Mouse (Mus musculus) heart, postnatal 4 days (tissue): ENCODE data around the gene Rbpj. TPM values are rescaled to one million over a fixed set of nuclear protein-coding genes. Genes with fewer than 3 reads are reported as not detected.

Experiments used
- DNase-seq: peaks from one replicate; pipeline ENCODE4 v3.0.0; 2021
- total RNA-seq, 2 experiments: library from RNA; stranded (reverse); gene quantifications; 2 replicates each; pipeline ENCODE4 v1.2.3; 2021

The Rbpj gene
- total RNA-seq, 2 experiments from 2014 or later = 36.7 to 42.4 TPM

DNA sequence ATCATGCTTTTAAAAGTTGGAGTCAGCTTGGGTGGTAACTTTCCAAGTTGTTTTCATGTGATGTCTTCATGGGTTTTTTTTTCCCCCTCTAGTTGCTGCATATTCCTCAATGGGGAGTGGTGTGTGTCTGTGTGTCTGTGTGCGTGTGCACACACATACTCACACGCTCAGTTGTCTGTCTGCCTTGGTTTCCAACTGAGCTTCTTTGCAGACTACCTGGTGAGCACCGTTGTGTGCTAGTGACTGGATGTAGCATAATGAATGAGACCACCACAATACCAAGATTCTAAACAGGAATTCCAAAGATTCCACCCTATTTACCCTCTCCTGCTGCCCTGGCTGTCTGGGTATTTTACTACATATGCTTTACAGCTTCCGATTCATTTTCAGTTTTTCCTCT, 86.0 kb downstream of the Rbpj start:
- DNase-seq = no peak

DNA sequence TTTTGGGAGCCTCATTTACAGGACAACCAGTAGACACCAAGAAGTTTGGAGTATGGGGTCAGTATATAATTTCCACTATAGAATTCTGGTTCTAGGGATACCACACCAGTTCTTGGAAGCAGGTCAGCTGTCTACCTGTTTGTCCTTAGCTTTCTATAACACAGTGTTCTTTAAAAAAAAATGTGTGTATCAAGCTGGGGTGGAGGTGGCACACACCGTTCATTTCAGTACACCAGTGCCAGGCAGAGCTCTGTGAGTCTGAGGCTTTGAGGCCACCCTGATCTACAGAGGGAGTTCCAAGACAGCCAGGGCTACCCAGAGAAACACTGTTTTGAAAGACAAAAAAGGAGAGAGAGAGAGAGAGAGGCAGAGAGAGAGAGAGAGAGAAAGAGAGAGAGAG, 87.3 kb downstream of the Rbpj start:
- DNase-seq = no peak

- no peak for DNase-seq
These were observed 88.2 kb downstream of the Rbpj start for GRCm38 (mm10) chr5:53554180-53554579.

- no peak for DNase-seq
These were observed 89.0 kb downstream of the Rbpj start for GRCm38 (mm10) chr5:53554926-53555325.

DNA sequence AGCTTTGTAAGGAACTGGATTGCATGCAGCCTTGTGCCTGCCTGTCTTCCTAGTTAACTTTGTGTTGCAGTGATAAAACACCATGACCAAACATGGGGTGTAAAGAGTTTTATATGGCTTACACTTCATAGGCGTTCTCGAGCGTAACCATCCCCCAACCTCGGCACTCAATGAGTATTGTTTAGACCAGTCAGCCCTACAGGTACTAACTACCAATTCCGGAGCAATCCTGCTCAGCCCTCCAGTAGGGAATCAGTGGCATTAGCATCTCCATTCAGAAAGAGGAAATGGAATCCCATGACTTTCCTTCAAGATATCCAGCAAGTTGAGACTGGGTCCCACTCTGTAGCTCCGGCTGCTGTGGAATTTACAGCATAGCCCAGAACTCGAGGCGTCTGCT, 89.5 kb downstream of the Rbpj start:
- DNase-seq = no peak

DNA sequence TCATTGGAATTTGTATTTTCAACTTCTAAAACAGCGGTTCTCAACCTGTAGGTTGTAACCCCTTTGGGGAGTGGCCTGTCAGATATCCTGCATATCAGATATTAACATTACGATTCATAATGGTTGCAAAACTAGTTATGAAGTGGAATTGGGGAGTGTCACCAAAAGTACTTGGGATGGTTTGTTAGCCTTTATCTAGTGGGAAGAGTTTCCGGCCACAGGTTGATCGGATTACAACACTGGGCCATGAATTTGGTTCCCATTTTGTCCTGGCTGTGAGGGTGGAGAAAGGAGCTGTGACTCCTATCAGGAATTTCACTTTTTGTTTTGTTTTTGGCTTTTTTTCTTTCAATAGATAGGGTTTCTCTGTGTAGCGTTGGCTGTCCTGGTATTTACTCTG, 90.0 kb downstream of the Rbpj start:
- DNase-seq = no peak

DNA sequence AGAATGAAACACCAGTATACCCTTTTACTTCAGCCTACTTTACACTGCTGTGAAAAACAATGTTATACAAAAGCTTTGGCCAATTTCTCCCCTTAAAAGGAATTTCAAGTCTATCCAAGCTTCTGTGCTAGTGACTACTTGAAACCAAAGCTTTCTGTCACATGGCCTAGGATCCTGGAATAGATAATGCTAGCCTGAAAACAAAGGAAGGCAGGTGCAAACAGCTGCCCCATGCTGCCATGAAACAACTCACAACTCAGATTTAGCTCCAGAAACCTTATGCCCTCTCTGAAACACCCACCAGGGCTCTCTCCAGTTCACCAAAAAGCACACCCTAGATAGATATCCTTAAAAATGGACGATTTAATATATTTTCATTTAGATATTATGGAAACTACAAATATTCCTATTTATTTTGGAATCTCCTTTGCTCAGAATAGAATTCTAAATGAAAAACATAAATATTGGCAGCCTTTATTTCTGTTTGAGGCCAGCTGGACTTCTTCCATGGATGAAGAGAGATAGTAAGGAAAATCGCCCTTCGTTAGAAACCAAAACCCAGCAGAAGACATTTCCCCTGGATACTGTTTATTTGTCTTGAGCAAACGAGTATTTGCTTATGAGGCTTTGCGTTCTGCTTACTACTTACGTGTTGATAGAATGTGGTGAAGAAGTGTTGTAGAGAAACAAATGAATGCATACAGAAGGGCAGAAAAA, 91.8 kb downstream of the Rbpj start:
- no peak for DNase-seq

GRCm38 (mm10) chr5:53561160-53561559, 95.2 kb downstream of the Rbpj start:
- no peak for DNase-seq

GRCm38 (mm10) chr5:53564309-53564708, 98.4 kb downstream of the Rbpj start:
- DNase-seq = no peak

GRCm38 (mm10) chr5:53565213-53565794, 99.4 kb downstream of the Rbpj start:
- no peak for DNase-seq

GRCm38 (mm10) chr5:53566485-53567083, 100.6 kb downstream of the Rbpj start:
- no peak for DNase-seq

DNA sequence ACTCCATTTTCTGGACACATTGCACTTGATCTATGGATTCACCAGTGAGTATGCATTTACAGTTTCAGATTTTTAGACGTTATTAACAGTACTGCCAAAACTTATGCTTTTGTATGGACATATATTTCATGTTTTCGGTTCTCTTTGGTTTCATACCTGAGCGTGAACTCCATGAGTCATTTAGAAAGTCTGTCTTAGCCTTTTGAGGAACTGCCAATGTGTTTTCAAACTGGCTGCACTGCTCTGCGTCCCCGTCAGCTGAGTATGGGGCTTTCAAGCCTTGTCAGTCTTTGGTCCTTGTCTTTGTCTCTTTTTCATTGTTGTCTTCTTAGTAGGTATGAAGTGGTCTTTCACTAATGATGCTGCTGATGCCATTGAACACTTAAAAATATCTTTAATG, 106.5 kb downstream of the Rbpj start:
- DNase-seq = no peak

- DNase-seq = no peak
These were observed 109.0 kb downstream of the Rbpj start for GRCm38 (mm10) chr5:53574883-53575442.

DNA sequence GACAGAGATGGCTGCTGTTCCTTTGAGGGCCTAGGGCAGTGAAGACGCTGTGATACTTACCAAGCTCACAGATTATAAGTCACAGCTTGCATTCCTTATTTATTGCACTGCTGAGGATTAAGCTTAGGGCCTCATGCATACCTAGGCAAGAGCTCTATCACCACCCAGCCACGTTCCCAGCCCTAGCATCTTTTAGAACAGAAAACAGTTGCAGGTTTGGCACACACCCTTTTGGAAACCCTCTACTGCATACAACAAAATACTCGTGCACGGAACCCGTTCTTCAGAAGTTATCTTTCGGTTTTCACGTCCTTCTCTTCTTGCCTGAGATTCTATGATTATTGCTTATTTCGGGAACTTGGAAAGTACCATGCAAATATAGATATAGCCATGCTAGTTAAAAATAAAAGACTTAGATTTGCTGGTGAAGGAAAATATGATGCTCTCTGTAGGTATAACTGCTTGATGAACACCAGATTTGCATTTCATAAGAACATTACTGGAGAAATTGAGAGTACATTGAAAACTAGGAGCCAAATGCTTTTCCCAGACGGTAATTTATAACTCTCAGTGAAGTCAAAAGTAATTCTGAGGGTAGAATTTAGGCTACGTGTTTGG, 111.4 kb downstream of the Rbpj start:
- no peak for DNase-seq

- no peak for DNase-seq
These were observed 118.3 kb downstream of the Rbpj start for GRCm38 (mm10) chr5:53584069-53584767.

GRCm38 (mm10) chr5:53588421-53589171, 122.6 kb downstream of the Rbpj start:
- DNase-seq = no peak

DNA sequence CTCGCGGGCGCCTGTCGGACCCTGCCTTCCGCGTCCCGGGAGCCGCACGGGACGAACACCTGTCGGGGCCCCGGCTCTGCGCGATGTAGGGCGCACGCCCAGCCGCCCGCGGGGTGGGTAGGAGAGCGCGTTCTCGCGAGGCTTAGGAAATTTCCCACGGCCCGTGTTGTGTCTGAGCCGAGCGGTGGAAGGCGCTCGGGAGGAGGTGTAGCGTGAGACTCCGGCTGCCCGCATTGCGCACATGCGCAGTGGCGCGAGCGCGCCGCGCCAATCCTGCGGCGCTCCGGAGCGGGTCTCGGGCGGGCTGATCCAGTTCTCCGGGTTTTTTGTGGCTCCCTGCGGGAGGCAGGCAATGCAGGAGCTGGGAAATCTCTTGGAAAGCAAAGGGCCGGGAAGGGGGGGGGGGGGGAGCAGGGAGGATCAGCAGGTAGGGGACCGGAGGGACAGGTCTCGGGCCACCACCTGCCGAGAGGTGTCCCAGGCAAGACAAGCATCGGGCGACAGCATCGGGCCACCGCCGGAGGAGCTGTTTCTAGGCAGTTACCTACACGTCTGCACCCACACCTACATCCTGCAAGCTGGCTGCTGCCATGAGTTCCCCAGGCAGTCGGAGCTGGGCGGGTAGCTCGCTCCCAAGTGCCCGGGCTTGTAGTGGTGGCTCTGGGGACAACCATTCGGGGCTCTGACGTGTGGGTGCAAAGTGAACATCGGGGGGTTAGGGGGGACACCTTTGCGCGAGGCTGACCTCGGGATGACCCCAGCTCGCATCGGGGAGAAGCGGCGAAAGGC, 123.4 kb downstream of the Rbpj start:
- DNase-seq = peak; percentile 98

GRCm38 (mm10) chr5:53590179-53590765, 124.3 kb downstream of the Rbpj start:
- peak; percentile 99 for DNase-seq

DNA sequence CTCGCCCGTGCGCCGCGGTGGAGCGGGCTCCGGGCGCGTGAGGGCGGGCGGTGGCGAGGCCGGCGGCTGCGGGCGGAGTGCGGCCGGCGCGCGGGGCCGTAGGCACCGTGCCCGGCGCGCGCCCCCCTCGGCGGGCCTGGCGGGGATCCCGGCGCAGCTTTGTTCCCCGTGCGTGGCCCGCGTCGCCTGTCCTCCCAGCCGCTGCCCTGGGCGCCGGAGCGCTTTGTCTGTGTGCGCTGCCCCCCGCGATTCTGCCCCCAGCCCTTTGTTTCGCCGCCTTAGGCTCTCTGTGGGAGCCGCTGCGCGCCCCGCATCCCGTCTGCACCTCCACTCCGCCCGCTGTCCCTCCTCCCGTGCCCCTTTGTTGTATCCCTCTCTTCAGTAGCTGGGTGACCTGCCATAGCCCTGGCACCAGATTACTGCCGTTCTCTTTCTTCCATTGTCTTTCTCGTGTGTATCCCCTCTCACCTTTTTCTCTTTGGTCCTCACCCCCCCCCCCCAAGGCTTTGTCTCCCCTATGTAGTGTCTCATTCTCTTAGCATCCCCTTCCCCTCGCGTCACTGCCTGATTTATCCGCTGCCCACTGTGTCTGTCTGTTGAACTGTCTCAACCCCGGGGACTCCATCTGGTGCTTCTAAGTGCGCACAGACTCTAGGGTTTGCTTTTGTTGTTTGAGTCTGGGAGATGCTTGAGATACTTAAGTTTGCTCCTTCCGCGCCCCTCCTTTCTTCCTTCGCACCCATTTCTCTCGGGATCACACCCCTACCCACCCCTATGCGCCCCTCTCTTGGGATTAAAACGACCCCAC, 125.1 kb downstream of the Rbpj start:
- peak; percentile 37 for DNase-seq

DNA sequence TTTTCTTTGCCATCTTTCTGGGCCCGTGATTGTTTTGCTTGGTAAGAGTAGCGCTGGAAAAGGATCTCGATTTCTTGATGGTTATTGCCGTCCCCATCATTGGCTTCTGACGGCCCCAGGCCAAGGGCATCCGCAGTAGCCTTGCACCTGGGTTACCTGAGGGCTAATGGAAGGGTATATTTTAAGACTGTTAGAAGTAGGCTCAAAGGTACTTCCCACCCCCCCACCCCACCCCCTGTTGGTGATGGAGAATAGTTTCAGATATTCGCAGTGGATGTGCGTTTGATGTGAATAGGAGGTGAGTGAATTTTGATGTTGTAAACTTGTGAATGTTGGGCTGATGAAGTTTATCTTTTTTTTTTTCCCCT, 125.7 kb downstream of the Rbpj start:
- no peak for DNase-seq
